Mouse (Mus musculus) lung, postnatal 36 days (tissue): ENCODE results near the gene Akap2.
"Not testable (repeated sequence)": the region's sequence is repeated elsewhere in the genome, so short reads cannot be mapped to it uniquely, and the experiment has no call there.

Experiments
- DNase-seq: peaks from one replicate; pipeline ENCODE4 v3.0.0; 2022; ENCODE audit warnings: mixed read lengths

Gene Akap2

DNA sequence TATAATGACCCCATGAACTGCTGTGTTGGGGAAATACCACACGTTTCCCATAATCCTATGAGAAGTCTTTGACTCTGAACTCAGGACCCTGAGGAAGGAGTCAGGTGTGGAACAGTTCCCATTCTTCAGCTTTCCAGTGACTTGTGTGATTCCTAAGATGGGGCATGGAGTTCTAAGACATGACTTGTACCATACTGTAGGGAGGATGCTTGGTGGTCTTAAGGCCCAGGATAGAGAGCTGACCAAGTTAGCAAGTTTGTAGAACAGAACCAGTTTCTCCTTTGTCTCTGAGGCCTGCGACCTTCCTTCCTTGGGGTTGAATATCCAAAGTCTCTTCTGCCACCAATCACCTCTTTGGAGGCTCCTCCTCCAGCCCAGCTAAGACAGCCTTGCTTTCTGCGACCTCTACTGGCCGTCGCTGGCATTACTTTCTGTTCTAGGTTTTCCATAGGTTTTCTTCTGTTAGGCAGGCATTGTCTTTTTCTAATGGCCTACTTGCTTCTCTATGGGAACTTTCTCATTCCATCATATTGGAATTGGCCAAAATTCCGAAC lies 162.4 kb downstream of the Akap2 start:
- DNase-seq, result peak; percentile 90

- no peak for DNase-seq
These were observed 166.3 kb downstream of the Akap2 start for GRCm38 (mm10) chr4:57883520-57884421.

GRCm38 (mm10) chr4:57884511-57884910 lies 167.1 kb downstream of the Akap2 start:
- no peak for DNase-seq

- no peak for DNase-seq
These were observed 167.7 kb downstream of the Akap2 start for GRCm38 (mm10) chr4:57885186-57885585.

DNA sequence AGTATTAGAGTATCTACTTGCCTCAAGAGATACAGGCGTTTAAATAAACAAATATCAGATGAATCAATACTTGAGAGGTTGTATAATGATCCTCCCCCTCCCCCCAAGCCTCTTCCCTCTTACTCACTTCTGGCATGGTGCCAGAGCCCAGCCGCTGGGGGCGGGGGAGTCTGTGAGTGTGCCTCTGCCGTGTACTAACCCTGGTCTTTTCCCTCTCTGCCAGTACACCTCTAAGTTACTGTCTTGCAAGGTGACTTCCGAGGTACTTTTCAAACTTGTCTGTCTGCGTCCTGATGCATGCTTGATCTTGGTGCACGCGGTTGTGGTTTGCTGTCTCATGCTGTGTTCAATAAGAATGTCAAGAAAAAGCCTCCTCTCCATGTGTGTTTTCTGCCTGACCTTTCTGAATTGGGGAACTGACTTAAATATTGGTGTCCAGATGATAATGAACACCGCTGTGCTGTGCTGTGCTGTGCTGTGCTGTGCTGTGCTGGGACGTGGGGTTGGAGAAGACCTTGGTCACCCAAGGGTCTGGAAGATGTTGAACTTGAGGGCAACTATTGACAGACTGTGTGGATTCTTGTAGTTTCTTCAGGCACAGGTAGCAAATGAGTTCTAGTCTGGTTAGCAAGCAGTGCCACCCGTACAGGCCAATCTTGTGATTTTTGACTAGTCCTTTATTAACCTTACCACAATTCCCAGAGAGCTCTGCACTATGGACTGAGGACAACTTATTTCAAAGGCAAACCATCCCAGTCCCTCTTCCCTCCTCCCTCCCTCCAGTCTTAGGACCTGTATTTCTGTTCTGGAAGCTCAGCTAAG lies 168.8 kb downstream of the Akap2 start:
- peak; percentile 73 for DNase-seq

GRCm38 (mm10) chr4:57886888-57887230 lies 169.4 kb downstream of the Akap2 start:
- DNase-seq, result no peak

DNA sequence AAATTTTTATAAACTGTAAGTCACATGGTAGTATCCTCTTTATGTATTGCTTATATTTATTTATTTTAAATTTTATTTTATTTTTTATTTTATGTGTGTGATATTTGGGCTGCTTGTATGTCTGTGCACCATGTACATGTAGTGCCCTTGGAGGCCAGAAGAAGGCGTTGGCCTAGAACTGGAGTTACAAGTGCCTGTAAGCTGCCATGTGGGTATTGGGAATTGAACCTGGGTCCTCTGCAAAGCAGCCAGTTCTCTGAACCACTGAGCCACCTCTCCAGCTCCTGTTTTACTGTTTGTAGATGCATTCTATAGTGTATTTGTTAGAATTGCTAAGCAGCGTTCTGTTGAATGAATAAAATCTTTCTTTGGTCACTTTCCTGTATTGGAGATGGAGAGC lies 170.8 kb downstream of the Akap2 start:
- no peak for DNase-seq

- not testable (repeated sequence) for DNase-seq
These were observed 171.5 kb downstream of the Akap2 start for GRCm38 (mm10) chr4:57888978-57889377.

DNA sequence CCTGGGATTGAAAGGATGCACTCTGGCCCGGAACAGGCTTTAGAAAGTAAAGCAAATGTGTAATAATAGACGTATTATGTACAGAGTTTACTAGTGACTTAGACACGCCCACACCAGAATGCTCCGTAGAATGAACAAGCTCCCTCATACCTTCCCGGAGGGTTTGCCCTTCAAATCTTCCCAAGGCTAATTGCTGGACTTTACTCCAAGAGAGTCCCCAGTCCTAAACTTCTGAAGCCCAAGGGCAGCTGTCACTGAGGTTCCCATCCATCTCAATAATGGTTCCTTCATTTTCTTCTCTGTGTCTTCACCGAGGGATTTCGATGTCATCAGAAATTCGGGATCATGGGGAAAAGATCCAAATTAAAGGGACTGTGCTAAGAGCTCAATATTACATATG lies 172.3 kb downstream of the Akap2 start:
- DNase-seq, result no peak

GRCm38 (mm10) chr4:57892001-57892586 lies 174.6 kb downstream of the Akap2 start:
- DNase-seq, result no peak

GRCm38 (mm10) chr4:57895140-57895539 lies 177.7 kb downstream of the Akap2 start:
- DNase-seq, result no peak

- DNase-seq, result no peak
These were observed 178.4 kb downstream of the Akap2 start for GRCm38 (mm10) chr4:57895902-57896301.

- DNase-seq, result no peak
These were observed 179.2 kb downstream of the Akap2 start for GRCm38 (mm10) chr4:57896631-57897030.

- DNase-seq, result peak; percentile 55
These were observed 183.8 kb downstream of the Akap2 start for GRCm38 (mm10) chr4:57901210-57901609.

GRCm38 (mm10) chr4:57902619-57903018 lies 185.2 kb downstream of the Akap2 start:
- DNase-seq, result no peak

- DNase-seq, result peak; percentile 83
These were observed 186.8 kb downstream of the Akap2 start for GRCm38 (mm10) chr4:57904211-57904610.

GRCm38 (mm10) chr4:57904638-57905037 lies 187.2 kb downstream of the Akap2 start:
- peak; percentile 80 for DNase-seq

GRCm38 (mm10) chr4:57906708-57907107 lies 189.3 kb downstream of the Akap2 start:
- no peak for DNase-seq

GRCm38 (mm10) chr4:57908860-57909259 lies 191.4 kb downstream of the Akap2 start:
- no peak for DNase-seq

GRCm38 (mm10) chr4:57913021-57913420 lies 195.6 kb downstream of the Akap2 start:
- no peak for DNase-seq

DNA sequence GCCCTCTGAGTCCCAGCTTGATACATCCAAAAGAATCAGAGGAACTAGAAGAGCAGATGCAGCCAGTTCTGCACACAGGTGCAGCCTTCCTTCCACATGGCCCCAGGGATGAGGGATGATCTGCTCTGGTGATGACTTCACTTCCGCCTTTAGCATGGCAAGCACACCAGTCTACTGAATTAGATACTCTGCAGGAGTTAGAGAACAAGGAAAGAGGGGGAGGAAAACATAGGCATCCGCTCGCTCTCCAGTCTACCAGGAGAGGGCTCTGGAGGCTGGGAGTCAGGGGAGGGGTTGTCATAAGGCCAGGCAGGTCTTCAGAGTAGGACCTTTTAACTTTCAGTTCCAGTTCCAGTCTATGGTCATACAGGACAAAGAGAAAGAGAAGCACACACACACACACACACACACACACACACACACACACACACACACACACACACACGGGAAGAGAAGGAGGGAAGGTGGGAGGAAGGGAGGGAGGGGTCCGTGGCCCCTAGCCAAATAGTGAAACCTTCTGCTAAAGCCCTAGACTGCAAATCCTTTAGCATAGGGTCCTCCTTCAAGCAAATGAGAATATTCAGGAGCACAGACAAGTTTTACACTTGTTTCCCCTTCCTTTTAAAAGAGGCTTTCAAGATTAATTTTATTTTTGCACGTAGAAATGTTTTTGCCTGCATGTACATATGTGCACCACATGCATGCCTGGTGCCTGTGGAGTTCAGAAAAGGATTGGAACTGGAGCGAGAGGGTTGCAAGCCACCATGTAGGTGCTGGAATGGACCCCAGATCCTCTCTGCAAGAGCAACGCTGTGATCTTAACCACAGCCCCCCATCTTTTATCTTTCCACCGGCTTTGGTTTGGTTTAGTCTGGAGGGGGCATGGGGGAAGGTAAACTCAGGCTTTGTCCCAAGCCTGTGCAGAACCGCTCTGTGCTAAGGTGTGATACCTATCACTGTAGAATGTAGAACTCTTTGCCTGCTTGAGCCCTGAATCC lies 197.0 kb downstream of the Akap2 start:
- peak; percentile 24 for DNase-seq
